9 mouse cellular contexts compared by ENCODE assay signal in genomic region chr5:43665144-43665543, GRCm38 (mm10). TPM values are rescaled to one million over a fixed set of nuclear protein-coding genes. Genes with fewer than 3 reads are reported as not detected.
DNase-seq lines count a peak whose midpoint lies in the region; ATAC-seq and TF ChIP-seq lines count a peak whose summit lies in the region.
"Had no signal": no experiment of that assay in that cellular context is flagged by ENCODE, and none has a peak within 500 bp of the region (broad histone marks: within the 10 kb centered on the region; RNA-seq: fewer than 3 reads in every experiment).

No protein-coding gene starts in this region.

- no peak overlapping the region for H3K9ac ChIP-seq in midbrain, embryonic 15.5 days

- H3K4me2 ChIP-seq in midbrain, embryonic 15.5 days: peak overlapping the region; percentile 41

- H3K4me1 ChIP-seq in kidney, adult 2 months (ENCODE audit: control insufficient read depth, insufficient read depth, low read length): peaks cover 12% of the 10 kb centered on the region
- peaks cover 32% of the 10 kb centered on the region for H3K4me1 ChIP-seq in midbrain, embryonic 15.5 days

- H3K4me3 ChIP-seq in kidney, adult 2 months (ENCODE audit: insufficient read depth, low read depth, low read length): no peak overlapping the region
- H3K4me3 ChIP-seq in midbrain, embryonic 15.5 days: peak overlapping the region; percentile 20; the same call in 1 of the 2 replicates
- H3K4me3 ChIP-seq: megakaryocyte, embryonic 14.5 days had no signal

- DNase-seq in kidney, adult 2 months: peak; percentile 22
- no peak for DNase-seq in kidney, adult 18-20 months
- peak; percentile 15 for DNase-seq in heart, adult 8-10 months (ENCODE audit: low spot score)
- DNase-seq in kidney, postnatal 10 days: peak; percentile 38
- no peak for DNase-seq in thymus, postnatal 4 days
- no peak for DNase-seq in adrenal gland, adult 2 months
- no peak for DNase-seq in urinary bladder, postnatal 10 days (ENCODE audit: low spot score)

- TF ChIP-seq POLR2A in kidney, adult 2 months (IDR thresholded peaks at IDR 0.05; ENCODE audit: low read depth, low read length): no peak

- ATAC-seq in midbrain, embryonic 15.5 days (replicated peaks): no peak

- H3K36me3 ChIP-seq in kidney, adult 2 months (ENCODE audit: control insufficient read depth, insufficient read depth, low read length): no peaks in the 10 kb centered on the region
- H3K36me3 ChIP-seq in midbrain, embryonic 15.5 days (replicated peaks): no peaks in the 10 kb centered on the region

- H3K27ac ChIP-seq in kidney, adult 2 months (ENCODE audit: insufficient read depth, low read depth, low read length): no peak overlapping the region
- no peak overlapping the region for H3K27ac ChIP-seq in midbrain, embryonic 15.5 days

- H3K27me3 ChIP-seq in kidney, adult 2 months (replicated peaks; ENCODE audit: control insufficient read depth, insufficient read depth, low read length): no peaks in the 10 kb centered on the region
- H3K27me3 ChIP-seq in midbrain, embryonic 15.5 days (replicated peaks): no peaks in the 10 kb centered on the region

- WGBS in kidney, adult 2 months: 22% methylated on average over 5 of the region's 5 CpGs
- WGBS in midbrain, embryonic 15.5 days: 13% methylated on average over 5 of the region's 5 CpGs

- TF ChIP-seq CTCF in kidney, adult 2 months (conservative IDR thresholded peaks at IDR 0.05; ENCODE audit: insufficient read depth, insufficient read length, low read depth, low read length): no peak

- no peaks in the 10 kb centered on the region for H3K9me3 ChIP-seq in midbrain, embryonic 15.5 days
- H3K9me3 ChIP-seq: megakaryocyte, embryonic 14.5 days had no signal

RNA-seq across cellular contexts. Expression of gene Cc2d2a, which starts 3.0 kb away (rescaled TPM):
- polyA plus RNA-seq in kidney, adult 2 months (2012; rRNA removed): 4.6 and 4.9 TPM in 2 replicates
- total RNA-seq in heart, adult 8-10 months (2022): 10 to 100 TPM in 2 of 4 experiments, 1 to 10 TPM in 2; 6.8 to 10.3 (median 8.7) TPM
- 7.6 and 8.5 TPM in 2 replicates for polyA plus RNA-seq in midbrain, embryonic 15.5 days (2015; fragmentation: Nextera tagmentation; extraction: Ambion mirVana)
- total RNA-seq in adrenal gland, adult 2 months (2021): 10 to 100 TPM; 13.9 to 22.0 TPM
- polyA plus RNA-seq in adrenal gland, adult 2 months (2012; rRNA removed): 2.0 and 2.4 TPM in 2 replicates

Comparison
In these comparisons a context has a peak if more than half of its experiments do, and no peak if none do; other contexts are left out.
1. DNase-seq: peak in kidney, adult 2 months (single experiment), heart, adult 8-10 months (single experiment) and kidney, postnatal 10 days (single experiment); none in kidney, adult 18-20 months (single experiment), thymus, postnatal 4 days (single experiment), adrenal gland, adult 2 months (single experiment) and urinary bladder, postnatal 10 days (single experiment).